Mouse (Mus musculus): ENCODE measurements around the gene Tprn.

DNA sequence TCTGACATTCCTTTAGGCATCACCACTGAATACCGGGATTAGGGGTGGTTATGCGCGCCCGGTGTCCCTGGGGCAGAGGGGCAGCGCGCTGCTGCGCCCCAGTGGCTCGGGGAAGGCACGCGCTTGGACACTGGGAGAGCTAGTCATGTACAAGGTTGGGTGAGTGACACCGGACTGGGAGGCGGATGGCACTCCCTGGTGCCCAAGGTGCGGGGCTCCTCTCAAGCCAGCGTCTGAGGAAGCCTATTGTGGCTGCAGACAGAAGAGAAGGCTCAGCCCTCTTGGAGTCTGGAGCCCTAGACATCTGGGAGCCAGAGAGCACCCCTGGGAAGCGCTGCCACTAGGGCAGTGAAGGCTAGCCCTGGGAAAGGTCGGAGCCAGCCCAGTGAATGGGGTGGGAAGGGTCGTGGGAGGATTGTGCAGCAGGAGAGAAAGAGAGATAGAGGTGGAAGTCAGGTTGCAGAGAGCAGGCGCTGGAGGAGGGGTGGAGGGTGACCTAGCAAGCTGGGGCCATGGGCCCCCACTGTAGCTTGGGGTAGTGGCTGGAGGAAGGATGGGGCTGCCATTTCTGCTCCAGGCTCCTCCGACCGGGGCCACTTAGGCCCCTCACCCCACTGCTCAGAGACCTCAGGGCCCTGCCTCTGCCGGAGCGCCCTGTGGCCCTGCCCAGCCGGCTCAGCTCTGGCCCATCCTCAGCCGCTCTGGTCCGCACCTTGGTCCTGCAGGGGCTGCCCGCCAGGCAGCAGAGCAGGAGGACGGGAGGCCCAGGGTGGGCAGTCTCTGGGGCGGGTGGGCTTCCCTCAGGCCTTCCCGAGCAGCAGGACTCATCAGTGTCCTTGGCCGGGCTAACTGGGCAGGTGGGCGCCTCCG lies 29.0 kb downstream of the Tprn start:
- TF ChIP-seq CTCF (IDR thresholded peaks at IDR 0.05; ENCODE audit: low read depth, low read length) (no peak), GATA1 (IDR thresholded peaks at IDR 0.05; ENCODE audit: borderline replicate concordance, low read length) (no peak)

Measured in G1E (cell line).